Mouse (Mus musculus): ENCODE results near the gene D1Pas1. TPM values are rescaled to one million over a fixed set of nuclear protein-coding genes. Genes with fewer than 3 reads are reported as not detected.

Gene D1Pas1
- polyA plus RNA-seq, 1 experiment: not detected

DNA sequence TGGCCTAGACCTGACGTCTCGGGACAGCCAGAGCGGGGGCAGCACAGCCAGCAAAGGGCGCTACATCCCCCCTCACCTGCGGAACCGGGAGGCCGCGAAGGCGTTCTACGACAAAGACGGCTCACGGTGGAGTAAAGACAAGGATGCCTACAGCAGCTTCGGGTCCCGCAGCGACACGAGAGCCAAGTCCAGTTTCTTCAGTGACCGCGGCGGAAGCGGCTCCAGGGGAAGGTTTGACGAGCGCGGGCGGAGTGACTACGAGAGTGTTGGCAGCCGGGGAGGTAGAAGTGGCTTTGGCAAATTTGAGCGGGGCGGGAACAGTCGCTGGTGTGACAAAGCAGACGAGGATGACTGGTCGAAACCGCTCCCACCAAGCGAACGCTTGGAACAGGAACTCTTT lies 710 bp downstream of the D1Pas1 start:
- Histone ChIP-seq H3K4me1 (ENCODE audit: control insufficient read depth, insufficient read depth, insufficient read length, low read length) (no peaks in the 10 kb centered on the region), H3K27ac (replicated peaks; ENCODE audit: low read depth, low read length) (no peak overlapping the region), H3K4me3 (ENCODE audit: insufficient read depth, low read depth, low read length) (no peak overlapping the region)

- Histone ChIP-seq H3K4me3 (ENCODE audit: insufficient read depth, low read depth, low read length) (no peak overlapping the region), H3K4me1 (ENCODE audit: control insufficient read depth, insufficient read depth, insufficient read length, low read length) (no peaks in the 10 kb centered on the region)
Measured at GRCm38 (mm10) chr1:186976937-186977540, 9.8 kb downstream of the D1Pas1 start.

GRCm38 (mm10) chr1:186977801-186978200 lies 10.6 kb downstream of the D1Pas1 start:
- Histone ChIP-seq H3K4me1 (ENCODE audit: control insufficient read depth, insufficient read depth, insufficient read length, low read length) (no peaks in the 10 kb centered on the region), H3K27ac (replicated peaks; ENCODE audit: low read depth, low read length) (no peak overlapping the region), H3K4me3 (ENCODE audit: insufficient read depth, low read depth, low read length) (no peak overlapping the region)

More at GRCm38 (mm10) chr1:186976937-186977540, 9.8 kb downstream of the D1Pas1 start:
- H3K27ac ChIP-seq (replicated peaks; ENCODE audit: low read depth, low read length): no peak overlapping the region

DNA sequence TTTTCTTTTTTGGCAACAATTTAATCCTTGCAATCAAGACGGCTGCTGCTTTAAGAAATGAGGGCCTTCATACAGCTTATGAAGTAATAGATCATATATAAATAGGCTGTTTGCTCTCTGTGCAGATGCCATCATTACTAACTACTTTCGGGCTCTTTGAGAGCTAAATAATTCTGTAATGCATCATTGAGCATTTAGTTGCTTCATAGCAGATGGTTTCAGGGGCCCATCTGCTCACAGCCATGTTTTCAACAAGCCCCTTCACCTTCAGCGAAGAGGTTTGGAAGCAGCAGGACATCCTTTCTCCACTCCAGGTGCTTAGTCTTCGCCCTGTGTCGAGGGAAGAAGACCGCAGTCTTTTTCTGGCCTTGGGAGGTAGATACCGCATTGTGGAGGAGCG lies 12.2 kb downstream of the D1Pas1 start:
- H3K4me3 ChIP-seq (ENCODE audit: insufficient read depth, low read depth, low read length): no peak overlapping the region
- no peak overlapping the region for H3K27ac ChIP-seq (replicated peaks; ENCODE audit: low read depth, low read length)
- no peaks in the 10 kb centered on the region for H3K4me1 ChIP-seq (ENCODE audit: control insufficient read depth, insufficient read depth, insufficient read length, low read length)

DNA sequence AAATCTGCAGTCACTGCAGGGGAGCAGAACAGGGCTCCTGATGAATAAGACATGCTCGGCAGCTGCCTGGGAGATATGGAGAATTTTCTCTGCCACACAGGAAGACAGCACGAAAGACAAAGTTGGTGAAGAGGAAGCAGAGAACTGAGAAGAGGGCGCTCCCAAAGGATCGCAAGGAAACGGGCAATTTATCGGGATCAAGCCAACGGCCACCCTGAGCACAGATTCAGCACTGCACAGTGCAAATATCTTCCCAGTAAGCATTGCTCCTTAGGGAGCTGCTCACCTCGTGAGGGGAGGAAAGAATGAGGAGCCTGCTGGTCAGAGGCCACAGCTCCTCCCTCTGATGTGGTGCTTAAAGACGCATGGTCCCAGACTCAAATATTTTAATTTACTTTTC lies 13.3 kb downstream of the D1Pas1 start:
- Histone ChIP-seq H3K27ac (replicated peaks; ENCODE audit: low read depth, low read length) (no peak overlapping the region), H3K4me1 (ENCODE audit: control insufficient read depth, insufficient read depth, insufficient read length, low read length) (no peaks in the 10 kb centered on the region)

DNA sequence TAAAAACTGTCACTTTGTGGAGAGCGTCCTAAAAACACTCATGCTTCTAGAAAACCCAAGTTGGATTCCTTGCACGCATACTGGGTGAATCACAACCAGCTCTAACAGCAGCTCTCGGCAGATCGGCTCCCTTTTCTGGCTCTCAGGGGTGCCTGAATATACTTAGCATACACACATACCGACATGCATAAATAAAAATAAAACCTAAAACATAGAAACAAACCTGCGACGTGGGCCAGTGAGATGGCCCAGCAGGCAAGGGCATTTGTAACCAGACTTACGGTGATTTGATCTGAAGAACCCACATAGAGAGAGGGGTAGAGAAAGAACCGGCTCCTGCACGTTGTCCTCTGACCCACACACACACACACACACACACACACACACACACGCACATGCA lies 17.9 kb downstream of the D1Pas1 start:
- Histone ChIP-seq H3K4me1 (ENCODE audit: control insufficient read depth, insufficient read depth, insufficient read length, low read length) (no peaks in the 10 kb centered on the region), H3K4me3 (ENCODE audit: insufficient read depth, low read depth, low read length) (no peak overlapping the region), H3K27ac (replicated peaks; ENCODE audit: low read depth, low read length) (no peak overlapping the region)

More for the DNA sequence above, 13.3 kb downstream of the D1Pas1 start:
- no peak overlapping the region for H3K4me3 ChIP-seq (ENCODE audit: insufficient read depth, low read depth, low read length)

- Histone ChIP-seq H3K4me3 (ENCODE audit: insufficient read depth, low read depth, low read length) (no peak overlapping the region), H3K4me1 (ENCODE audit: control insufficient read depth, insufficient read depth, insufficient read length, low read length) (no peaks in the 10 kb centered on the region), H3K27ac (replicated peaks; ENCODE audit: low read depth, low read length) (no peak overlapping the region)
Measured at GRCm38 (mm10) chr1:186986086-186986485, 18.9 kb downstream of the D1Pas1 start.

- Histone ChIP-seq H3K4me3 (ENCODE audit: insufficient read depth, low read depth, low read length) (no peak overlapping the region), H3K27ac (replicated peaks; ENCODE audit: low read depth, low read length) (no peak overlapping the region), H3K4me1 (ENCODE audit: control insufficient read depth, insufficient read depth, insufficient read length, low read length) (no peaks in the 10 kb centered on the region)
Measured at GRCm38 (mm10) chr1:186986506-186986905, 19.3 kb downstream of the D1Pas1 start.

GRCm38 (mm10) chr1:186988281-186988682 lies 21.1 kb downstream of the D1Pas1 start:
- Histone ChIP-seq H3K4me1 (ENCODE audit: control insufficient read depth, insufficient read depth, insufficient read length, low read length) (no peaks in the 10 kb centered on the region), H3K27ac (replicated peaks; ENCODE audit: low read depth, low read length) (no peak overlapping the region), H3K4me3 (ENCODE audit: insufficient read depth, low read depth, low read length) (no peak overlapping the region)

DNA sequence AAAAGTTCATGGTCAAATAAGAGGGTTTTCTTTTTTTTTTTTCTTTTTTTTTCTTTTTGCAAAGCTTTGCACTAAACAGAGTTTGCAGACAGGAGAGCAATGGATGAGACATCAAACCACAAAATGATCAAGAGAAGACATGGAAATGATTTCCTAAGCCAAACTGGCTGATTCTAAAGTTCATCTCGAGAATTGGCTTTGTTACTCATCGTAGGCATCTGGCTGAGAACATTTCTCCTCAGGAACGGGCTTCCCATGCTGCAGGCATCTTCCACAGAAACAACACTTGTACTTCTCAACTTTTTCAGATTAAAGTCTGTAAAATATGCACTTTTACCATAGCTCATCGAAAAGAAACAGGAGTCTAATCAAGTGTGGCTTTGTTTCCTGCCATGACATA lies 21.6 kb downstream of the D1Pas1 start:
- H3K27ac ChIP-seq (replicated peaks; ENCODE audit: low read depth, low read length): no peak overlapping the region
- H3K4me1 ChIP-seq (ENCODE audit: control insufficient read depth, insufficient read depth, insufficient read length, low read length): no peaks in the 10 kb centered on the region
- no peak overlapping the region for H3K4me3 ChIP-seq (ENCODE audit: insufficient read depth, low read depth, low read length)

DNA sequence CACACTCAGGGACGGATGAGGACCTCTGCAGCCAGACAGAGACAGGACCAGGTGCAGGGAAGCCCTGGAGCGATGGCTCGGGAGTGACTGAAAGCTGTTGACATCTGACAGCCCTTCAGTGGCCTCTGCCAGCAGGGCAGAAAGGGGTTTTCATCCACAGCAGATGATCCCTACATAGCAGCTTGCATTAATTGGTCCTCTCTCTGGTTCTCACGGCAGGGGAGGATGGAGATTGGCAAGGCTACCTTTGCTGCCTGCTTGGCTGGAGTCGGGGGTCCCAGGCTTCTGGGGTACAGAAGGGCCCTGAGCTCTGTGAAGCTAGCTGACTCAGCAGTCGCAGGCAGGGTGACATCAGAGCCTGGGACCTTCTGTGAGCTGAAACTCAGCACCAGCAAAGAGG lies 24.3 kb downstream of the D1Pas1 start:
- H3K4me3 ChIP-seq (ENCODE audit: insufficient read depth, low read depth, low read length): no peak overlapping the region
- no peaks in the 10 kb centered on the region for H3K4me1 ChIP-seq (ENCODE audit: control insufficient read depth, insufficient read depth, insufficient read length, low read length)
- no peak overlapping the region for H3K27ac ChIP-seq (replicated peaks; ENCODE audit: low read depth, low read length)

GRCm38 (mm10) chr1:186992113-186992512 lies 24.9 kb downstream of the D1Pas1 start:
- H3K27ac ChIP-seq (replicated peaks; ENCODE audit: low read depth, low read length): no peak overlapping the region
- H3K4me3 ChIP-seq (ENCODE audit: insufficient read depth, low read depth, low read length): no peak overlapping the region
- H3K4me1 ChIP-seq (ENCODE audit: control insufficient read depth, insufficient read depth, insufficient read length, low read length): no peaks in the 10 kb centered on the region

GRCm38 (mm10) chr1:186997596-186998304 lies 30.5 kb downstream of the D1Pas1 start:
- Histone ChIP-seq H3K27ac (replicated peaks; ENCODE audit: low read depth, low read length) (no peak overlapping the region), H3K4me3 (ENCODE audit: insufficient read depth, low read depth, low read length) (no peak overlapping the region), H3K4me1 (ENCODE audit: control insufficient read depth, insufficient read depth, insufficient read length, low read length) (no peaks in the 10 kb centered on the region)

GRCm38 (mm10) chr1:187003441-187003861 lies 36.2 kb downstream of the D1Pas1 start:
- Histone ChIP-seq H3K4me3 (ENCODE audit: insufficient read depth, low read depth, low read length) (no peak overlapping the region), H3K27ac (replicated peaks; ENCODE audit: low read depth, low read length) (no peak overlapping the region), H3K4me1 (ENCODE audit: control insufficient read depth, insufficient read depth, insufficient read length, low read length) (no peaks in the 10 kb centered on the region)

DNA sequence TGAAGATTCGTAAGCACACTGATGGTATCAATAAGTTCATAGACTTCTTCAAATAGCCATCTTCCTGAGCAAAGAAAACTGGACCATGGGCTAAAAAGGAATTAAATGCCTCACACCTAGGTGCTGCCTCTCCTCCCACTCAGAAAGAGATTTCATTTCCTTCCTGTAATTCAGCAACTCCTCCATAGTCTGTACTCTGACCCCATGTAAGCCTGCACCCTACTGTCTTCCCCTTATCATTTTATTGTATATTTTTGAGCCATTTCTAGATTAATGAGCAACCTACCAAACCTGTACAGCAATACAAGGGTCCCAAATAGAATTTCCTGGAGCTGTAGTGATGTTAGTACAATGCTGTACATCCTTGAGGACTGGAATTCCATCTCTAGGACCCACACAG lies 37.1 kb downstream of the D1Pas1 start:
- no peaks in the 10 kb centered on the region for H3K4me1 ChIP-seq (ENCODE audit: control insufficient read depth, insufficient read depth, insufficient read length, low read length)
- no peak overlapping the region for H3K27ac ChIP-seq (replicated peaks; ENCODE audit: low read depth, low read length)
- H3K4me3 ChIP-seq (ENCODE audit: insufficient read depth, low read depth, low read length): no peak overlapping the region
